Mouse (Mus musculus) neural tube, embryonic 11.5 days (tissue): ENCODE data around the gene Mcidas. TPM values are rescaled to one million over a fixed set of nuclear protein-coding genes. Genes with fewer than 3 reads are reported as not detected.
A peak's percentile ranks its signal among the peaks of the same experiment; 100 is the strongest.

Source experiments
- ATAC-seq: fragments of 200-750 bp; cut with Nextera tagmentation; 2 replicates; pipeline ENCODE4 v1.8.0; 2017; ENCODE audit warnings: moderate number of reproducible peaks, mild to moderate bottlenecking, moderate TSS enrichment, moderate library complexity; ENCODE audit not compliant: insufficient read depth, low FRiP score, low TSS enrichment
- DNase-seq: peaks from one replicate; pipeline ENCODE4 v3.0.0-alpha.2; 2015; ENCODE audit warnings: low spot score
- H3K27ac ChIP-seq: fragments of 300-500 bp; sonication (generic); 2 replicates; pipeline ENCODE4 v1.5.1; 2014; ENCODE audit warnings: low read depth, mild to moderate bottlenecking, low read length
- H3K27me3 ChIP-seq: fragments of 300-500 bp; sonication (generic); 2 replicates; pipeline ENCODE4 v1.6.1; 2014; ENCODE audit warnings: mild to moderate bottlenecking, low read length, mixed read lengths; ENCODE audit not compliant: control insufficient read depth, insufficient read depth
- H3K36me3 ChIP-seq: fragments of 300-500 bp; sonication (generic); 2 replicates; pipeline ENCODE4 v1.6.1; 2014; ENCODE audit warnings: mild to moderate bottlenecking, low read length, moderate library complexity, mixed read lengths; ENCODE audit not compliant: control insufficient read depth, insufficient read depth
- H3K4me1 ChIP-seq: fragments of 300-500 bp; sonication (generic); 2 replicates; pipeline ENCODE4 v1.6.1; 2014; ENCODE audit warnings: low read length, mixed read lengths; ENCODE audit not compliant: control insufficient read depth, insufficient read depth
- H3K4me2 ChIP-seq: fragments of 300-500 bp; sonication (generic); 2 replicates; pipeline ENCODE4 v1.6.1; 2014; ENCODE audit warnings: low read depth, mild to moderate bottlenecking, moderate library complexity
- H3K4me3 ChIP-seq: fragments of 300-500 bp; sonication (generic); 2 replicates; pipeline ENCODE4 v1.5.1; 2014; ENCODE audit warnings: low read depth, low read length
- H3K9ac ChIP-seq: fragments of 300-500 bp; sonication (generic); 2 replicates; pipeline ENCODE4 v1.6.1; 2014; ENCODE audit warnings: mild to moderate bottlenecking, low read length
- H3K9me3 ChIP-seq: fragments of 300-500 bp; sonication (generic); 2 replicates; pipeline ENCODE4 v1.6.1; 2016; ENCODE audit warnings: low read length; ENCODE audit not compliant: control insufficient read depth
- WGBS: fragments of 180-500 bp; shearing (Covaris S2); extraction: QIAGEN DNeasy Blood & Tissue Kit; methylation state at CpG from one replicate; pipeline ENCODE4 v1.1.7; 2014; 5-methylcytosine and 5-hydroxymethylcytosine counted together
- microRNA counts: library from miRNA; unstranded; fragments of <30 nt; microRNA quantifications from one replicate; lab custom pipeline; 2015
- microRNA-seq: library from miRNA; unstranded; fragments of <30 nt; microRNA quantifications from one replicate; pipeline ENCODE4, GENCODE M21; 2016
- polyA plus RNA-seq: library from polyadenylated mRNA; unstranded; fragments of >200 nt; fragmentation: Nextera tagmentation; extraction: Ambion mirVana; gene quantifications from 2 replicates; pipeline ENCODE4 v1.2.1, GENCODE M21; 2014

Mcidas gene
- polyA plus RNA-seq, 1 experiment from 2014 or later, result not detected

- Histone ChIP-seq H3K4me1 (no peaks in the 10 kb centered on the region), H3K27ac (no peak overlapping the region), H3K36me3 (no peaks in the 10 kb centered on the region), H3K9me3 (no peaks in the 10 kb centered on the region), H3K4me2 (peak overlapping the region; percentile 32), H3K9ac (no peak overlapping the region), H3K4me3 (peak overlapping the region; percentile 44), H3K27me3 (no peaks in the 10 kb centered on the region)
- ATAC-seq (no peak), DNase-seq (no peak)
- 77% methylated on average over 3 of the region's 3 CpGs for WGBS
Observed at GRCm38 (mm10) chr13:113044876-113045275, 51.2 kb downstream of the Mcidas start.

GRCm38 (mm10) chr13:113045458-113046110 is 51.9 kb downstream of the Mcidas start:
- H3K9ac ChIP-seq, result peak overlapping the region; percentile 51
- no peak for ATAC-seq
- no peaks in the 10 kb centered on the region for H3K9me3 ChIP-seq
- H3K36me3 ChIP-seq, result no peaks in the 10 kb centered on the region
- H3K4me2 ChIP-seq, result peak overlapping the region; percentile 32
- H3K27ac ChIP-seq, result no peak overlapping the region
- no peaks in the 10 kb centered on the region for H3K27me3 ChIP-seq
- H3K4me1 ChIP-seq, result no peaks in the 10 kb centered on the region
- H3K4me3 ChIP-seq, result peak overlapping the region; percentile 44
- WGBS, result 28% methylated on average over 18 of the region's 18 CpGs
- no peak for DNase-seq

- Histone ChIP-seq H3K9me3 (no peaks in the 10 kb centered on the region), H3K36me3 (no peaks in the 10 kb centered on the region), H3K4me1 (no peaks in the 10 kb centered on the region), H3K27me3 (no peaks in the 10 kb centered on the region), H3K9ac (peak within 1 kb of the TSS; percentile 51), H3K4me3 (peak within 1 kb of the TSS; percentile 44), H3K27ac (no peak within 1 kb of the TSS), H3K4me2 (peak within 1 kb of the TSS; percentile 32)
- 7% methylated on average over 21 of the region's 21 CpGs for WGBS
- DNase-seq (peak; percentile 78), ATAC-seq (peak; percentile 84)
Observed at GRCm38 (mm10) chr13:113046211-113046883, 52.7 kb downstream of the Mcidas start, which contains the start of gene Gpx8. Gene Gpx8 (minus strand): TSS chr13:113046410.

- no peak overlapping the region for H3K4me2 ChIP-seq
- H3K4me3 ChIP-seq, result no peak overlapping the region
- H3K4me1 ChIP-seq, result no peaks in the 10 kb centered on the region
- no peaks in the 10 kb centered on the region for H3K36me3 ChIP-seq
- H3K27me3 ChIP-seq, result no peaks in the 10 kb centered on the region
- peak; percentile 25; the same call in 1 of the 2 replicates for ATAC-seq
- DNase-seq, result no peak
- no peak overlapping the region for H3K27ac ChIP-seq
- H3K9me3 ChIP-seq, result no peaks in the 10 kb centered on the region
- H3K9ac ChIP-seq, result no peak overlapping the region
Observed at GRCm38 (mm10) chr13:113047018-113047417, 53.4 kb downstream of the Mcidas start.

- WGBS, result 81% methylated on average over 3 of the region's 3 CpGs
- DNase-seq, result no peak
- H3K27me3 ChIP-seq, result no peaks in the 10 kb centered on the region
Observed at GRCm38 (mm10) chr13:113047647-113048046, 54.0 kb downstream of the Mcidas start.

More at GRCm38 (mm10) chr13:113047647-113048046, 54.0 kb downstream of the Mcidas start:
- no peak overlapping the region for H3K4me3 ChIP-seq
- no peak overlapping the region for H3K27ac ChIP-seq
- H3K36me3 ChIP-seq, result no peaks in the 10 kb centered on the region
- no peak for ATAC-seq
- H3K9ac ChIP-seq, result no peak overlapping the region
- H3K4me1 ChIP-seq, result no peaks in the 10 kb centered on the region
- no peaks in the 10 kb centered on the region for H3K9me3 ChIP-seq
- H3K4me2 ChIP-seq, result no peak overlapping the region

MicroRNAs within 50 kb of the gene (microRNA counts, 519-probe panel; counts per million panel counts)
- microRNA mmu-miR-449a (lab: Ali Mortazavi, UCI) (171 counts per million, percentile 57 among the panel's probes with 10 or more counts), microRNA mmu-miR-449b (lab: Ali Mortazavi, UCI) (171 counts per million, percentile 57 among the panel's probes with 10 or more counts), microRNA mmu-miR-449c (lab: Ali Mortazavi, UCI) (171 counts per million, percentile 57 among the panel's probes with 10 or more counts)

Small RNA genes within 50 kb of the gene (microRNA-seq; reads per million reads assigned to microRNA genes)
- 165 reads per million, percentile 58 among the genes with 10 or more reads in this experiment for gene Mir449a
- not detected for gene Mir449b
- not detected for gene Mir449c

Other genes with a start within 250 kb of the Mcidas start
- 19.5 and 21.4 TPM in 2 replicates for gene Plpp1, start 193.1 kb upstream of the Mcidas start, polyA plus RNA-seq
- 105 TPM in 2 replicates for gene Mtrex, start 66.4 kb upstream of the Mcidas start, polyA plus RNA-seq
- gene Dhx29, start 66.4 kb upstream of the Mcidas start, polyA plus RNA-seq, result 31.9 and 32.7 TPM in 2 replicates
- gene Ccno, start 6.0 kb upstream of the Mcidas start, polyA plus RNA-seq, result 0.12 and 0.50 TPM in 2 replicates
- 0.16 TPM in 1 of 2 replicates, not detected in the other for gene Cdc20b, start 41.3 kb downstream of the Mcidas start, polyA plus RNA-seq
- gene Gpx8, start 52.6 kb downstream of the Mcidas start, polyA plus RNA-seq, result 95.2 and 101 TPM in 2 replicates
- gene Gzma, start 107.1 kb downstream of the Mcidas start, polyA plus RNA-seq, result not detected in 2 replicates
- gene Esm1, start 215.8 kb downstream of the Mcidas start, polyA plus RNA-seq, result 0.81 and 1.0 TPM in 2 replicates
- not detected in 2 replicates for gene Gzmk, start 232.1 kb downstream of the Mcidas start, polyA plus RNA-seq